Mouse (Mus musculus) heart, embryonic 12.5 days (tissue): Measurements from ENCODE around the gene Spag9. TPM values are rescaled to one million over a fixed set of nuclear protein-coding genes. Genes with fewer than 3 reads are reported as not detected.

Source experiments
- ATAC-seq: fragments of 200-750 bp; cut with Nextera tagmentation; 2 replicates; pipeline ENCODE4 v1.8.0; 2017; ENCODE audit warnings: moderate TSS enrichment, moderate library complexity; ENCODE audit not compliant: insufficient number of reproducible peaks, low FRiP score
- H3K27ac ChIP-seq: fragments of 300-500 bp; sonication (generic); 2 replicates; pipeline ENCODE4 v1.5.1; 2016; ENCODE audit warnings: mild to moderate bottlenecking, moderate library complexity; ENCODE audit not compliant: poor library complexity, severe bottlenecking
- H3K27me3 ChIP-seq: fragments of 300-500 bp; sonication (generic); replicated peaks from 2 replicates; pipeline ENCODE4 v1.6.1; 2016; ENCODE audit warnings: mild to moderate bottlenecking, moderate library complexity
- H3K36me3 ChIP-seq: fragments of 300-500 bp; sonication (generic); 2 replicates; pipeline ENCODE4 v1.6.1; 2016; ENCODE audit warnings: mild to moderate bottlenecking, moderate library complexity
- H3K4me1 ChIP-seq: fragments of 300-500 bp; sonication (generic); replicated peaks from 2 replicates; pipeline ENCODE4 v1.6.1; 2016; ENCODE audit warnings: mild to moderate bottlenecking
- H3K4me2 ChIP-seq: fragments of 300-500 bp; sonication (generic); 2 replicates; pipeline ENCODE4 v1.6.1; 2016; ENCODE audit warnings: mild to moderate bottlenecking, moderate library complexity
- H3K4me3 ChIP-seq: fragments of 300-500 bp; sonication (generic); 2 replicates; pipeline ENCODE4 v1.5.1; 2016; ENCODE audit warnings: mild to moderate bottlenecking
- H3K9ac ChIP-seq: fragments of 300-500 bp; sonication (generic); 2 replicates; pipeline ENCODE4 v1.6.1; 2016; ENCODE audit warnings: mild to moderate bottlenecking, moderate library complexity
- H3K9me3 ChIP-seq: fragments of 300-500 bp; sonication (generic); replicated peaks from 2 replicates; pipeline ENCODE4 v1.6.1; 2016; ENCODE audit warnings: mild to moderate bottlenecking, moderate library complexity
- WGBS: fragments of 180-500 bp; shearing (Covaris S2); methylation state at CpG from one replicate; pipeline ENCODE4 v1.1.7; 2016; 5-methylcytosine and 5-hydroxymethylcytosine counted together
- polyA plus RNA-seq: library from polyadenylated mRNA; unstranded; fragments of >200 nt; fragmentation: Nextera tagmentation; extraction: Ambion mirVana; gene quantifications from 2 replicates; pipeline ENCODE4 v1.2.1, GENCODE M21; 2016

Gene Spag9
- 48.3 and 49.1 TPM in 2 replicates for polyA plus RNA-seq

DNA sequence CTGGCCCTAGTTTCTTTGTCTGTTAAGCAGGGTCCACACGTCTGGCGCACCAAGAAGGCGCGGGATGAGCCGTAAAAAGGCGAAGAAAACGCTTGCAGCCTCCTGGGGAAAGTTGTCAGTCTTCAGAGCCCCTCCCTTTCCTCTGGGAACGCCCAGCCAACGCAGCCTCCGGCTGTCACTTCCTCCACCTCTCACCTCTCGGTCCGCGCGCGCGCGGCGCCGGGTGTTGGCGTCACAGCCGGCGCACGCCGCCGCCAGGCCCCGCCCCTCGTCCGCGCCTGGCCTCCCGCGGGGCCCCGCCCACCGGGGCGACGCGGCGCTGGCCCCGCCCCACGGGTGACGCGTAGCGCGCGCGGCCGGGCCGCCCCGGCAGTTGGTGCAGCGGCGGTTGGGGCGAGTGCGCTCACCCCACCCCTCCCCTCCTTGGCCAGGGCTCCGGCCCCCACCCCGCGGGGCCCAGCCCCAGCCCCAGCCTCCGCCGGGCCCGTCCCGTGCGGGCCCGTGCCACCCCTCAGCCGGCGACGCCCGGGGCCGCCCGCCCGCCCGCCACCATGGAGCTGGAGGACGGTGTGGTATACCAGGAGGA is at the start of gene Spag9:
TSS of gene Spag9 (plus strand) at position 372 of the 586 bp plus-strand sequence.
- no peaks in the 10 kb centered on the region for H3K9me3 ChIP-seq
- peak within 1 kb of the TSS; percentile 82 for H3K4me2 ChIP-seq
- peak within 1 kb of the TSS; percentile 90 for H3K9ac ChIP-seq
- H3K27me3 ChIP-seq = no peaks in the 10 kb centered on the region
- peak within 1 kb of the TSS; percentile 94 for H3K4me3 ChIP-seq
- H3K4me1 ChIP-seq = peaks cover 23% of the 10 kb centered on the region
- no peaks in the 10 kb centered on the region for H3K36me3 ChIP-seq
- under 1% methylated on average over 50 of the region's 70 CpGs for WGBS
- peak within 1 kb of the TSS; percentile 99 for H3K27ac ChIP-seq
- ATAC-seq = peak; percentile 93

DNA sequence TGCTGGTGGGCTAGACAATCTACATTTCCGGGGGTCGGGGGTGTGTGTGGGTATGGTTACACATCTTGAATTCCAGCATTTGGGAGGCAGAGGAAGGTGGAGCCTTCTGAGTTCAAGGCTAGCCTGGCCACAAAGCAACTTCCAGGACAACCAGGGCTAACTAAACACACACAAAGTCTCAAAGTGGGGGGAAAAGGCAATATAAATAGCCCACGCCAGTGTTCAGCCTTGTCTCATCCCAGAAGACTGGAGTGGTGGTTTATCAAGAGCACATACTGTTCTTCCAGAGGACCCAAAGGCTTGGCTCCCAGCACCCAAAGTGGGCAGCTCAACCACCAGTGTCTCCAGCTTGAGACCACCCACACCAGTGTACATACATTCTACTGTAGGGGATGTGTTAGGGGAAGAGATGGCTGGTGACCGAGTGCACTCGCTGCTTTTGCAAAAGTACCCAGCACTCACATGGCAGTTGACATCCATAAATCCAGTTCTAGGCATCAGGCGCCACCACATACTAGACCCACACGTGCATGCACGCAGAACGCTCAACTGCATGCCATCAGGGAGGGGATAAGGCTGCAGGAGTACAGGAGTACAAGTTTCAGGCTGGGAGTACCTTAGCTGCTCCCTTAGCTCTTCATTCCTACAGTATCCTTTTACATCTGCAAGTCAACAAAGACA is 46.9 kb upstream of the Spag9 start:
- Histone ChIP-seq H3K27ac (no peak overlapping the region), H3K4me3 (no peak overlapping the region), H3K27me3 (no peaks in the 10 kb centered on the region), H3K4me1 (peaks cover 17% of the 10 kb centered on the region), H3K4me2 (no peak overlapping the region), H3K9me3 (no peaks in the 10 kb centered on the region), H3K9ac (no peak overlapping the region), H3K36me3 (peaks cover 67% of the 10 kb centered on the region)
- no peak for ATAC-seq
- 88% methylated on average over 9 of the region's 9 CpGs for WGBS

GRCm38 (mm10) chr11:93950045-93950444 is 45.8 kb upstream of the Spag9 start:
- H3K36me3 ChIP-seq = peaks cover 69% of the 10 kb centered on the region
- 83% methylated on average over 1 of the region's 1 CpGs for WGBS
- ATAC-seq = no peak
- no peaks in the 10 kb centered on the region for H3K27me3 ChIP-seq
- no peak overlapping the region for H3K9ac ChIP-seq
- H3K27ac ChIP-seq = no peak overlapping the region
- H3K4me1 ChIP-seq = peaks cover 22% of the 10 kb centered on the region
- H3K4me2 ChIP-seq = no peak overlapping the region
- H3K9me3 ChIP-seq = no peaks in the 10 kb centered on the region
- no peak overlapping the region for H3K4me3 ChIP-seq

DNA sequence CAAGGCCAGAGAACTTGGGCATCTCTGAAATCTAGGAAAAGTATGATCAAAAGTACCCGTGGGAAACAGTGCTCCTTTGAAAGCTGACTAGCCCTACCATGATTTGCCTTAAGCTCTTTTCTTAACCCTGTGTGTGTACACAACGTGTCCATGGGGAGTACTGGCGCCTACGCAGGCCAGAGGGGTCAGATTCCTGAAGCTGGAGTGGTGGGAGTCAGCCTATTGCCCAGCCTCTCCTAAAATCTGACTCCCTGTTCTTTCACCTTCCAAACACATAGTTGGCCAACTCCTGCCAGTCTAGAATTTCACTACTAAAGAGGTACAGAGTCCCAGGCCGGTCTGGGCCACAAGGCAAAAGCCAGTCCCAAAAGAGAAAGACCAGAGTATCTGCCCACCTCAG is 43.5 kb upstream of the Spag9 start:
- Histone ChIP-seq H3K27me3 (no peaks in the 10 kb centered on the region), H3K27ac (no peak overlapping the region), H3K36me3 (peaks cover 62% of the 10 kb centered on the region), H3K4me2 (no peak overlapping the region), H3K9me3 (no peaks in the 10 kb centered on the region), H3K4me3 (no peak overlapping the region), H3K9ac (0 out of 2 replicates have a peak overlapping the region, but pooled peaks have one; percentile 6), H3K4me1 (peaks cover 28% of the 10 kb centered on the region)
- 80% methylated on average over 5 of the region's 5 CpGs for WGBS
- no peak for ATAC-seq

DNA sequence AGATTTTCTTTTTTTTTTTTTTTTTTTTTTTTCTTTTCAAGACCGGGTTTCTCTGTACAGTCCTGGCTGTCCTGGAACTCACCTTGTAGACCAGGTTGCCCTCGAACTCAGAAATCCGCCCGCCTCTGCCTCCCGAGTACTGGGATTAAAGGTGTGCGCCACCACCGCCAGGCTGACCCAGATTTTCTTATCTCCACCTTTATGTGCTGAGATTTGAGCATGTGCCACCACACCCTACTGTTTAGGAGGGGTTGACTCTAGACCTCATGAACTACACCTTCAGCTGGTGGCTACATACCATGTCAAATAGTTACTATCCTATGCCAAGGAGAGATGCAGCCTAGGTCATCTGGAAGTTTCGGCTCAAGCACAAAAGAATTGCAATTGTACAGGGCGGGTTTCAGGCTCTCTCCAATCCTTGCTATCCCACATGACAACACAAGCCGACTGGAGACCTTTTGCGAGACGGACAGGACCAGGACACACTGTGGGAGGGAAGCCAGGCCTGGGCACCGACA is 41.1 kb upstream of the Spag9 start:
- no peak for ATAC-seq
- Histone ChIP-seq H3K27me3 (no peaks in the 10 kb centered on the region), H3K9ac (peak overlapping the region; percentile 76), H3K36me3 (peaks cover 63% of the 10 kb centered on the region), H3K27ac (peak overlapping the region; percentile 66), H3K4me1 (peaks cover 28% of the 10 kb centered on the region), H3K4me2 (peak overlapping the region; percentile 68), H3K4me3 (peak overlapping the region; percentile 58), H3K9me3 (no peaks in the 10 kb centered on the region)
- 39% methylated on average over 13 of the region's 13 CpGs for WGBS

GRCm38 (mm10) chr11:93955256-93956150 is 40.4 kb upstream of the Spag9 start:
- peak overlapping the region; percentile 76 for H3K9ac ChIP-seq
- H3K36me3 ChIP-seq = peaks cover 63% of the 10 kb centered on the region
- peaks cover 28% of the 10 kb centered on the region for H3K4me1 ChIP-seq
- H3K9me3 ChIP-seq = no peaks in the 10 kb centered on the region
- peak overlapping the region; percentile 68 for H3K4me2 ChIP-seq
- H3K27me3 ChIP-seq = no peaks in the 10 kb centered on the region
- peak overlapping the region; percentile 58 for H3K4me3 ChIP-seq
- H3K27ac ChIP-seq = peak overlapping the region; percentile 66
- peak; percentile 95 for ATAC-seq
- under 1% methylated on average over 65 of the region's 67 CpGs for WGBS

DNA sequence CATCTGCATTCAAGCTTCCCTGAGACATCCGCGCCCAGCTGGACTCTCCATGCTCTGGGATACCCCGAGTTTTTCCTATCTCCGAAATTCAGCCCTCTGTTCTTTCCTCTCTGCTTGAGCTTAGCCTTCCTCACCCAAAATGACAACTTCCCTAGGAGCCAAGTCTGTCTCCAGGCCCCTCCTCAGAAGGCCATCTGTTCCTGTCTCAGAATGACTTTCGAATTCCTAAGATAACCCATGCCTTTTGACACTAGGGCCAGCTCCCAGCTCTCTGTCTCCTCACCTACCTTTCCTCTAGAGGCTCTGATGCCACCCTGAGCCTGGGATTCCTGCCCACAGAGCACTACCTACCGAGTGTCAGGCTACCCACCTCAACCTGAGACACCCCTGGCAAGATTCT is 39.7 kb upstream of the Spag9 start, which contains the start of gene Nme2:
TSS of gene Nme2 (minus strand) at position 101 of the 400 bp plus-strand sequence.
- Histone ChIP-seq H3K9me3 (no peaks in the 10 kb centered on the region), H3K4me3 (peak within 1 kb of the TSS; percentile 58), H3K4me1 (peaks cover 28% of the 10 kb centered on the region), H3K9ac (peak within 1 kb of the TSS; percentile 76), H3K27ac (peak within 1 kb of the TSS; percentile 66), H3K4me2 (peak within 1 kb of the TSS; percentile 68), H3K36me3 (peaks cover 63% of the 10 kb centered on the region), H3K27me3 (no peaks in the 10 kb centered on the region)
- WGBS = 2% methylated on average over 6 of the region's 6 CpGs
- ATAC-seq = peak; percentile 33

DNA sequence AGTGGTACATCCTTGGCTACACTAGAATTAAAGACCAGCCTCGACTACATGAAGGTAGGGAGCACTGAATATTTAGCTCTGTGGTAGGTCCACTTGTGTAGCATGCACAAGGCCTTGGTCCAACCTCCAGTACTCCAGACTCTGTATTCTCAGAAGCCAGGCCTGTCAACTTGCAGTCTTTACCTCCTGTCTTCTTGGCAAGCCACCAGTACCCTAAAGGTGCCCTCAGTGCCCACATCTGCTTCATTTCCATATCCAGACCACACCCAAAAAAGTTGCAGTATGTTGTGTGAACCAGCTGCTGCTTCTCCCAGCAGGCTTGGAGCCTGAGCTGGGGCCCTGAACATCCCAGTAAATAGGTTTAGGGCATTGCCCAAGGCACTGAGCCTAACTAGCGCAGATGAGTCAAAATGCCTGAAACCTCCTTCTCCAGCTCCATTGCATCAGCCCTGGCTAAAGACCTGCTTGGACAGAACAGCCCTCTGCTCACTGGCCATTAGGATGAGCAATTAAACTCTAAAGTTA is 38.8 kb upstream of the Spag9 start:
- Histone ChIP-seq H3K36me3 (peaks cover 63% of the 10 kb centered on the region), H3K27me3 (no peaks in the 10 kb centered on the region), H3K27ac (no peak overlapping the region), H3K9me3 (no peaks in the 10 kb centered on the region), H3K9ac (no peak overlapping the region), H3K4me2 (no peak overlapping the region), H3K4me3 (no peak overlapping the region), H3K4me1 (peaks cover 28% of the 10 kb centered on the region)
- no peak for ATAC-seq
- WGBS = 83% methylated on average over 2 of the region's 2 CpGs

DNA sequence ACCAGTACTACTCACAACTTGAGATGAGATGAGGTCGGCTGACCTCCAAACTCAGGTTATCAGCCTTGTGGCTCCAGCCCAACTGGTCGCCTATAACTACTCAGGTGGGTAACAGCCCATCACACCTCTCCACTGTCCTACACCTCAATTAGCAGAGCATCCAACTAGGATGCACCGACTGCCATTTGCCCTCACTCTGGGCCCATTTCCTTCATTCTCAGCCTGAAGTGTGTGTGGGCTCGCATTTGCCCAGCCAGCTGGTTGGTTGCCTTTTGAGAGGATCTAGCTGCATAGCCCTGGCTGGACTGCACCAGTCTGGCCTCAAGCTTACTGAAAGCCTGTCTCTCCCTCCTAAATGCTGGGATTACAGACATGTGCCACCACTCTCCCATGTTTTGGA is 38.1 kb upstream of the Spag9 start:
- Histone ChIP-seq H3K4me1 (peaks cover 22% of the 10 kb centered on the region), H3K4me2 (no peak overlapping the region), H3K4me3 (no peak overlapping the region), H3K27me3 (no peaks in the 10 kb centered on the region), H3K36me3 (peaks cover 63% of the 10 kb centered on the region), H3K9ac (no peak overlapping the region), H3K27ac (no peak overlapping the region), H3K9me3 (no peaks in the 10 kb centered on the region)
- ATAC-seq = no peak
- WGBS = 76% methylated on average over 4 of the region's 4 CpGs

- Histone ChIP-seq H3K36me3 (peaks cover 83% of the 10 kb centered on the region), H3K9ac (no peak overlapping the region), H3K4me1 (peaks cover 2% of the 10 kb centered on the region), H3K9me3 (no peaks in the 10 kb centered on the region), H3K27me3 (no peaks in the 10 kb centered on the region), H3K27ac (no peak overlapping the region), H3K4me2 (no peak overlapping the region), H3K4me3 (no peak overlapping the region)
- WGBS = 93% methylated on average over 6 of the region's 6 CpGs
- no peak for ATAC-seq
Measured at GRCm38 (mm10) chr11:93961482-93961881, 34.4 kb upstream of the Spag9 start.
